Mouse (Mus musculus) c-Kit-negative CD71-positive TER-119-positive erythroid progenitor cells, embryonic 14.5 days (primary cell): ENCODE data around the gene F11.

ENCODE experiments used
- DNase-seq: peaks from one replicate; pipeline ENCODE4 v3.0.0-alpha.2; 2013; ENCODE audit warnings: low read depth, low spot score

The F11 gene

GRCm38 (mm10) chr8:45261920-45262319, at the start of gene F11:
TSS of gene F11 (minus strand) at chr8:45262031.
- no peak for DNase-seq

GRCm38 (mm10) chr8:45310967-45311366, 49.1 kb upstream of the F11 start:
- DNase-seq, result no peak

GRCm38 (mm10) chr8:45308366-45308765, 46.5 kb upstream of the F11 start, which contains the start of gene Gm45753:
TSS of gene Gm45753 (minus strand) at chr8:45308466.
- no peak for DNase-seq

- no peak for DNase-seq
Measured at GRCm38 (mm10) chr8:45305479-45305878, 43.6 kb upstream of the F11 start.

GRCm38 (mm10) chr8:45304354-45304753, 42.5 kb upstream of the F11 start:
- no peak for DNase-seq

GRCm38 (mm10) chr8:45302390-45302789, 40.6 kb upstream of the F11 start:
- no peak for DNase-seq

GRCm38 (mm10) chr8:45295276-45295675, 33.4 kb upstream of the F11 start:
- DNase-seq, result no peak

- no peak for DNase-seq
Measured at GRCm38 (mm10) chr8:45294687-45295086, 32.9 kb upstream of the F11 start, which contains the start of gene Klkb1. TSS of gene Klkb1 (minus strand) at chr8:45294859.

- DNase-seq, result no peak
Measured at GRCm38 (mm10) chr8:45291790-45292189, 30.0 kb upstream of the F11 start.

GRCm38 (mm10) chr8:45281630-45282029, 19.8 kb upstream of the F11 start:
- DNase-seq, result no peak

- DNase-seq, result no peak
Measured at GRCm38 (mm10) chr8:45277453-45277852, 15.6 kb upstream of the F11 start.

- no peak for DNase-seq
Measured at GRCm38 (mm10) chr8:45274317-45274716, 12.5 kb upstream of the F11 start.

- no peak for DNase-seq
Measured at GRCm38 (mm10) chr8:45269056-45269455, 7.2 kb upstream of the F11 start.

GRCm38 (mm10) chr8:45268485-45268884, 6.7 kb upstream of the F11 start:
- no peak for DNase-seq

GRCm38 (mm10) chr8:45267611-45268391, 6.0 kb upstream of the F11 start:
- no peak for DNase-seq

- no peak for DNase-seq
Measured at GRCm38 (mm10) chr8:45266993-45267392, 5.2 kb upstream of the F11 start.

GRCm38 (mm10) chr8:45264918-45265317, 3.1 kb upstream of the F11 start:
- DNase-seq, result no peak

GRCm38 (mm10) chr8:45262851-45263250, 1.0 kb upstream of the F11 start:
- no peak for DNase-seq

GRCm38 (mm10) chr8:45258421-45258820, 3.4 kb downstream of the F11 start:
- DNase-seq, result no peak

- DNase-seq, result no peak
Measured at GRCm38 (mm10) chr8:45255040-45255439, 6.8 kb downstream of the F11 start.

- DNase-seq, result no peak
Measured at GRCm38 (mm10) chr8:45254194-45254842, 7.5 kb downstream of the F11 start.

GRCm38 (mm10) chr8:45253586-45253985, 8.2 kb downstream of the F11 start:
- no peak for DNase-seq

- no peak for DNase-seq
Measured at GRCm38 (mm10) chr8:45253111-45253510, 8.7 kb downstream of the F11 start.
